Mouse (Mus musculus): ENCODE data around the gene Prok1.

GRCm38 (mm10) chr3:107286123-107286522, 46.6 kb upstream of the Prok1 start:
- TF ChIP-seq EP300 (IDR thresholded peaks at IDR 0.05) (no peak), CTCF (IDR thresholded peaks at IDR 0.05) (no peak)
